Mouse (Mus musculus) adipocyte (in vitro differentiated cells): ENCODE results near the gene Ddr2.
"Not testable (repeated sequence)": the region's sequence is repeated elsewhere in the genome, so short reads cannot be mapped to it uniquely, and the experiment has no call there.

ENCODE experiments used
- DNase-seq: peaks from one replicate; pipeline ENCODE4 v3.0.0-alpha.2; 2016; ENCODE audit warnings: low spot score

Gene Ddr2

DNA sequence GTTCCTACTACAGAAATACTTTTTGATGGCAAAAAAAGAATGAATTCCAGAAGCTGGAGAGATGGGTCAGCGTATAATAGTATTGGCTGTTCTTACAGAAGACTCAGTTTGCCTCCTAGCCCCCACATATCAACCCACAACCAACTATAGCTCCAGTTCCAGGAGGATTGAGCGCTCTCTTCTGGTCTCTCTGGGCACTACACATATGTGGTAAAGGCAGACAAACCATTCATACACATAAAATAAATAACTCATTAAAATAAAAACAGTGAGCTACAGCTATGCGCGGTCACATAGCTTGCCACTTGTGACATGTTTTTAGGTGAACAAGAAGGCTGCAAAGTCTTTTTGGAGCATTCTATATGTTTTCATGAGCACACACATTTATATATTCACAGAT, 71.2 kb downstream of the Ddr2 start:
- DNase-seq: no peak

DNA sequence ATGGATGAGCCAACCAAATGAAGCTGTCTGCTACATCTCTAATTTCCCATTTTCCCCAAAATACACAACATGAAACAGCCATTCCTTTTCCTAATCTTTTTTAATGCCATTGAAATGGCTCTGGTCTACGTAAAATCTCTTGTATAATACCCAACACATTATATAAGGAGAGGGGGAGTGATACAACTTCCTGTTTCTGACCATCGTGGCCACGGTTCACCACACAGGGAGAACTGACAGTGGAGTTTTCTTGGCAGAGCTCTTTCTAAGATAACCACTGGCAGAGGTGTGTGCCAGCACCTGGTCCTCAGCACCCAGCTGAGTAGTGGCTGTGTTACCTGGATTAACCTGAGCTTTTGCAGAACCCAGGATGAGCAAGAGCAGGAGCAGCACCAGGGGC, 75.0 kb downstream of the Ddr2 start:
- no peak for DNase-seq

- peak; percentile 51 for DNase-seq
Measured at GRCm38 (mm10) chr1:170034961-170035360, 75.6 kb downstream of the Ddr2 start.

GRCm38 (mm10) chr1:170031656-170032055, 78.9 kb downstream of the Ddr2 start:
- DNase-seq: no peak

- DNase-seq: peak; percentile 46
Measured at GRCm38 (mm10) chr1:170014784-170015183, 95.8 kb downstream of the Ddr2 start.

GRCm38 (mm10) chr1:170010716-170011505, 99.7 kb downstream of the Ddr2 start:
- DNase-seq: no peak

GRCm38 (mm10) chr1:170009296-170009695, 101.3 kb downstream of the Ddr2 start:
- DNase-seq: no peak

DNA sequence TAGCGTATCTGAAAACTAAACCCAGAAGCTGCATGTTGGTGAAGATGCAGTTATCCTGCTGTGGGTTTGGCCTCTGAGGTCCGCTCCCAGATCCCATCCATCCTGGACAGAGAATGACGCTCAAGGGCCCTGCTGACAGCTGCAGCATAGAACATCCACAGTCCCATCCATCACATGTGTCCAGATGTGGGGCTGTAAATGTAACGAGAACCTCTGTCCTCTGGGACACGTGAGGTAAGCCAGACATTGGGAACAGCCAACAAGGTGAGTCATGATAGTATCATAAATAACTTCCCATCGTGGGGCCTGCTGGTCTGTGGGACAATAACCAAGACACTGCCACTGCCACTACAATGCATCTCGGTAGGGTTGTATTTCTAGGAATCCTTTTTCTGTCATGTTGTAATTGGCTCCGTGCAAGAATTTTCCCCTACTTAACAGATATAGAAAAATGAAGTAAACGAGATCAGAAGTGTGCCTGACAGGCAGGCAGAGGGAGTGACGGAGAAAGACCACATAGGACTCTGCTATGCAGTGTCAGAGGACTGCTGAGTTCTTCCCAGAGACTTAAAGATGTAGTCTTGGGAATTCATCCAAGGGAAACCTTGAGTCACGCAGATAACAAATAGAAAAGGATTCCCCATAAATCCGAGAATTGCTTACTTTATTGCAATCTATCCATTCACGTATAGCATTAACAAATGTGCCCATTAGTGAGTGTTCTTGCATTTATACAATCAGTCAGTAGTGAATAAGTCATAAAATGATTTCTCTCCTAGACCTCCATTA, 101.9 kb downstream of the Ddr2 start:
- no peak for DNase-seq

GRCm38 (mm10) chr1:170006516-170006915, 104.0 kb downstream of the Ddr2 start:
- peak; percentile 49 for DNase-seq

GRCm38 (mm10) chr1:170005297-170005696, 105.3 kb downstream of the Ddr2 start:
- DNase-seq: no peak

- not testable (repeated sequence) for DNase-seq
Measured at GRCm38 (mm10) chr1:169993901-169994300, 116.7 kb downstream of the Ddr2 start.

- peak; percentile 29 for DNase-seq
Measured at GRCm38 (mm10) chr1:169986166-169986565, 124.4 kb downstream of the Ddr2 start.

DNA sequence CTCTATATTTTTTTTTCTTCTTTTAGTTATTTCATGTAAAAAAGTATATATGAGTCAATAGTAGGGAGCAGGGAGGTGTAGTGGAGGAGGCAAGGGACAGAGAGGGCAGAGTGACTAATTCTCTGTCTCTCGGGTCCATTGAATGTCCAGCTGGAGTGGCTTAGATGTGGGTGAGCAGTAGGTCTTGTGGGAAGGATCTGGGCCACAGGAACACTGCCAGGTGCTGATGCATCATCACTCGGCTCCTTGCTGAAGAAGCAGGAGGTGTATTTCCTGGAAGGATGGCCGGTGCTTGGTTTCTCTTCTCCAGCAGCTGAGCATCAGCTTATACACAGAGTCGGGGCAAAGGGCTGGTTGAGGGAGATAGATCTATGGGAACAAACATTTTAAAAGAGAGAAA, 132.9 kb downstream of the Ddr2 start:
- no peak for DNase-seq

DNA sequence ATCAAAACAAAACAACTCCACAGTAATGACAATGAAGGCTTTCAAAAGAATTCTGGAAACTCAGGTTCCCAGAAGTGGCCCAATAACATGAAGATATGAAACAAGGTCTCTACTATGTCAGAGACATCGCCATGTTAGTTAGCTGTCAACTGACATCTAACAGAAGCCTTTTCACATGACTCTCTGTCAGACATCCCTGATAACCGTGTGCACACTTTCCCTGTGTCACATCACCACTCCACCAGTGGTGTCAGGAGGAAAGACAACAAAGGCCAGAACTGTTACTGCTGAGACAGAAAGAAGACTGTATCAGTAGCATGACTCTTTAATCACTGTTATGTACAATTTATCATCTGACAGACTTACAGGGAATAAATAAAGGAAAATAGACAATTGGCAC, 138.6 kb downstream of the Ddr2 start:
- no peak for DNase-seq

DNA sequence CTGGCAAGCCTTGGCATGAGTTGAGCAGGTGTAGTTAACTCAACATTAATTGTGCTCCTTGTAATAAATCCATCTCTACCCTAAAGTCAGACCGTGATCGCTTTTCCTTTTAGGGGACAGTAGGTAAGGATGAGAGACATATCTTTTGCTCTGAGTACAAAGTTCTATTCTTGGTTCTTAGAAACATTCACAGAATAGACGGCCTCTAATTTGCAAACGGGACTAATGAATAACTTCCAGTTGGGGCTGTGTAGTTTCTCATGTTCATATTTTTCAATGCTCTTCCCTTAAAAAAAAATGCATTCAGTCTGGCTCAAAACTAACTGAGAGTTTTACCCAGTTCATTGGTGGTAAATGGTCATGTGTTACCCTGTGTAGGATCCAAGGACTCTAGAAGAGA, 139.6 kb downstream of the Ddr2 start:
- DNase-seq: no peak

DNA sequence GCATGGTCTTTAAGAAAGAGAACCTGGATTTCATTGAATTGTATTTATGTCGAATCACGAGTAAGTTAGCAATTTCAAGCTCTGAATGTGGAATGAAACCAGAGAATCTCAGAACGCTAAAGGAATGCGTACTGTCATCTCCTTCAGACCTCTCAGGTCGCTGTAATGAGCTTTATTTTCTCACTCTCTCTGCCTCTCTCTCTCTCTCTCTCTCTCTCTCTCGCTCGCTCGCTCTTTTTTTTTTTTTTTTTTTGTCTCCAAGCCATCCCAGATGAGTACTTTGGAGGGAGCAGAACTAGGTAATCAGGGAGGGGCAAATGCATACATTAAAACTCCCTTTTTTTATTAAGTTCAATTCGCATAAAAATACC, 141.1 kb downstream of the Ddr2 start:
- DNase-seq: no peak

DNA sequence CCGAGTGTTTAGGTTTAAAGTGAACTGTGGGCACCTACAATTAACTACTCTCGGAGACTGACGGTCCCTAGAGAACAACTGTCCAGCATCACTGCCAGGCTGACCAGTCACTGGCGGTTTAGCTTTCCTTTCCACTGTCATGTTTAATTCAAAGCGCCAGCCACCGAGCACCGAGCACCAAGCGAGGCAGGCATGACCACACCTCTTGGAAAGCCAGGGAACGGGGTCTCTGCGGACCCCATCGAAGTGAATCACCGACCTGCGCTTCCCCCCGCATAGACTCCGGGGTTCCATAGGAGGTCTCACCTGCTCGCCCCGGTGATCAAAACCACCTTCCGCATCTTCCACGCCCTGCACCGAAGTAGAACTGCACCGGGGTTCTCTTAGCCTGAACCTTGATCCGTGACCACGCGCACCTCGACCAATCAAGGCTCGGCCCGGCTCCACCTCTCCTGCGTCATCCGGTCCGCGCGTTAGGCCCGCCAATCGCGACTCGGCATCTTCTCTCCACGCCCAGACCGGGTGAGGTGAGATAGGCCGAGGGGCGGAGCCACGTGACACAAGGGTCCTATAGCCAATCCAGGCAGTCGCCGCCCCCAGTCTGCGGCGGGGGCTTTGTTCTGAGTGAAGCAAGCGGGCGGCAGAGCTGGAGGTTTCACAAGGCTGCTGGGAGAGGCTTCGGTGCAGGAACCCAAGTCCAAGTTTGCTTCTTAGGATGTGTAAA, 141.6 kb downstream of the Ddr2 start, which contains the start of gene Hsd17b7:
Gene Hsd17b7 (minus strand): TSS at position 450 of the 724 bp plus-strand sequence.
- peak; percentile 99 for DNase-seq

DNA sequence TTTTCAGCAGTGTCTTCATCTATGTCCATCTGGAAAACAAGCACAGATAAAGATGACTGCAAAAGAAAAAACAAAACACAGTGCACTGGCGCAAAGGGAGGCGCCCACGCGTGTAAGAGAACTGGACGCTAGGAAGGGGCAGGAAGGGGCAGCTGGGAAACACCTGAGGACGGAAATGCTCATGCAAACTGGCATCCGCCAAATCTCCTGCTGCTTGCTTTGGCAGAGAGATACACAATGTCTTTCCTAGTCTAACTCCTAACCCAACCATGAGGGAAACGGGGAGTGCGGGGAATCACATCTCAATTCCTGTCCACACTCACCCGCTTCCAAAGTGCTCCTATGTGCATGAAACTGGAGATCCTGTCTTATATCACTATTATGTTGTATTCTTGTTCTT, 157.5 kb downstream of the Ddr2 start:
- no peak for DNase-seq

DNA sequence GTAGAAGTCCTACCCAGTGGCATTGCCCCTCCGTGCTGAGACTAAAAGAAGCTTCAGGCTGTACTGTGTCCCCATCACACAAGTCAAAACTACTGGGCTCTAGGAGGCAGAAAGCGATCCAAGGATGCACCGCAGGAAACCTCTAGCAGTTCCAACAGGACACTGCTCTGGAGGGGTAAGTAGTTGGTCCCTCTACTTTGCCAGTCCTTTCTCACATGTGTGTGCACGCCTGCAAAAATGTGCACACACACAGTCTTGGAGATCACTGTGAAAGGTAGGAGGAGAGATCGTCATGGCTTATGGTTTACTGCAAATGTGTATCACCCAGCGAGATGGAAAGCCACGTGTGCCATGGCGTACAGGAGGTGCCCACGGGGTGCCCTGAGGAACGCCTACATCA, 157.9 kb downstream of the Ddr2 start:
- no peak for DNase-seq

DNA sequence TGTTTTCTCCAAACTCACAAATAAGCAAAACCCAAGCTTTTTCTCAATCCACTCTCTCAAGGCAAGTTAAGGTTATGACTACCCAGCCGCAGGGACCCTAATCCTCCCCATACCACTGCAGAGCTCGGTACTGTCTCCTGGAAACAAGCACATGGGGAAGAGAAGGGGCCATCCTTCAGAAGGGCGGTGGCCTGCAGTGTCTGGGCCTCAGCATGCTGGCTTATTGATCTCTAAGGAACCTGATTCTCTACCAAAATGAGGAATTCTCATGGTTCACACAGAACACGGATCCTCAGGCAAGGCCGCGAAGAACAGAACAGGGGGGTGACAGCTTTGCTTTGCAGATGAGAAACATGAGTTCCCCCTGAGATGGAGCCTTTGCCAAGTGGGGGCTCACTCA, 159.0 kb downstream of the Ddr2 start:
- DNase-seq: no peak

DNA sequence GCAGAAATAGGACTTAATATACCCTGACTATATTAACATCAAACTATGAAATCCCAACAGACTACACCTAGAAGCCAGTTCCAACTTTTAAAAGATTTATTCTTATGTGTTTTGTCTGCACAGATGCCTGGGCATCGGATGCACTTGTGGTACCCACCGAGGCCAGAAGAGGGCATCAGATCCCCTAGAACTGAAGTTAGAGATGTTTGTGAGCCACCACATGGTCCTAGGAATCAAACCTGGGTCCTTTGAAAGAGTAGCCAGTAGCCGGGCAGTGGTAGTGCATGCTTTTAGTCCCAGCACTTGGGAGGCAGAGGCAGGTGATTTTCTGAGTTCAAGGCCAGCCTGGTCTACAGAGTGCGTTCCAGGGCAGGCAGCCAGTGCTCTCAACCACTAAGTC, 159.9 kb downstream of the Ddr2 start:
- DNase-seq: no peak

GRCm38 (mm10) chr1:169949981-169950380, 160.6 kb downstream of the Ddr2 start:
- no peak for DNase-seq

DNA sequence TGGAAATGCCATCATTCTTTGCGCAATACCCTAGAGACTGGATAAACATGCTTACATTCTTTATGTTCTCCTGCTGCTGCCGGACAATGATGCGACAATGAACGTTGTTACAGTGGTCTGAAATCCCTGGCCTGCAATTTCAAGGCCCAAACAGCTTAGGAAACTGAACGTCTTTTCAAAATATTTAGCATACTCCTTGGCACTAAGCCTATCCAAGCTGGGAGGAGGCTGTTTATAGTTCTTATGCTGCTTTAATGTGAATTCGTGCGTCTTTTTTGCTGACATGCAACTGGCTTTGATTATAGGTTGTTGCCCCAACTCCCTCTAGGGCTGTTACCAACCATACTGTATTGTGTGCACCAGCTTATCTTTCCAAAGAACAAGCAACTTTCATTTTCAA, 161.7 kb downstream of the Ddr2 start:
- no peak for DNase-seq
